Mouse (Mus musculus) liver, embryonic 14.5 days (tissue): ENCODE measurements at regions not wholly inside any gene's neighbourhood (a gene's known extent, or its start where the extent isn't known, plus 50 kb on each side); places are given as distances from the start of the nearest gene placed in this dataset.

ENCODE experiments used
- CTCF ChIP-seq: IDR thresholded peaks from 2 replicates; pipeline ENCODE4 v1.5.1; 2016; ENCODE audit warnings: antibody characterized with exemption, low read depth, control low read depth
- EP300 ChIP-seq: IDR thresholded peaks from 2 replicates; pipeline ENCODE4 v1.6.1; 2016; ENCODE audit warnings: antibody characterized with exemption, low read depth

- TF ChIP-seq CTCF = no peak
- TF ChIP-seq EP300 = no peak
These were observed 88.6 kb downstream of the Hs3st3b1 start for GRCm38 (mm10) chr11:63833480-63833879.
